Mouse (Mus musculus) 3T3-L1 (cell line): ENCODE data around the gene Ddx19a.
A peak's percentile ranks its signal among the peaks of the same experiment; 100 is the strongest.
"Not testable (repeated sequence)": the region's sequence is repeated elsewhere in the genome, so short reads cannot be mapped to it uniquely, and the experiment has no call there.

Experiments
- DNase-seq: peaks from one replicate; pipeline ENCODE4 v3.0.0-alpha.2; 2015; ENCODE audit warnings: low read depth, low spot score

Ddx19a gene

DNA sequence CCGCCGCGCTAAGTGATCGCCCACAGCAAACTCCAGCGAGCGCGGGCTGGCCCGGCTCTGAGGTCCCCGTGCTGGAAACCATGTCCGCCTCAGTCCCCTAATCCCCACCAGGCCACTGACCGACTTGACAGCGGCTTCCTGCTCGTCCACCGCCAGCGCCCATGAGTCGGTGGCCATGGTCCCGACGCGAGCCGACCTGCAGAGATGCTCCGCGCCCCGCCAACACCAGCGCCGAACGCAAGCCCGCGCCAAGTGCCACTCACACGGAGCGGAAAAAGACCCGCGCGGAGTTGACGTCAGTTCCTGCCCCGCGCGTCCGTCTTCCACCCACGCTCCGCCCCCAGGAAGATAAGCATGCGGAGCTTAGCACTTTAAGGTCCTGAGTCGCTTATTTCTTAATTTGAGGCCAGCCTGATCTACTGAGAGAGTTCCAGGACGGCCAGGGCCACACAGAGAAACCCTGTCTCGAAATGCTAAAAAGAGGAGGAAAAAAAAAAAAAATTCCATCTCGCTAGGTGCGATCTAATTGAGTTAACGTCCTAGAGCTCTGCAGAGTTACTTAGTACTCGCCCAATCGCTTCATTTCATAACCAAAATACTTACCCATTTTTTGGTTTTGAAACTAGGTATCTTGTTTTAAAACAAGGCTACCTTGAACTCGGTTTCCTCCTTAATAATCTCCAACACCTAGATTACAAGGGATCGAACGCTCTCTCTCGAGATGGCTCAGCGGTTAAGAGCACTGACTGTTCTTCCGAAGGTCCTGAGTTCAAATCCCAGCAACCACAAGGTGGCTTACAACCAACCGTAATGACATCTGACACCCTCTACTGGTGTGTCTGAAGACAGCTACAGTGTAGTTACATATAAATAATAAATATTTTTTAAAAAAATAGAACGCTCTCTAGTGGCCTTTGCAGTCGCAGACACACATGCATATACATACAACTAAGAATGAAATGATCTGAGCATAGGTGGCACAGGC is at the start of gene Ddx19a:
Gene Ddx19a (minus strand): TSS at position 254 of the 985 bp plus-strand sequence.
- peak; percentile 92 for DNase-seq

GRCm38 (mm10) chr8:111044003-111044734 is 46.6 kb upstream of the Ddx19a start:
- peak; percentile 50 for DNase-seq

DNA sequence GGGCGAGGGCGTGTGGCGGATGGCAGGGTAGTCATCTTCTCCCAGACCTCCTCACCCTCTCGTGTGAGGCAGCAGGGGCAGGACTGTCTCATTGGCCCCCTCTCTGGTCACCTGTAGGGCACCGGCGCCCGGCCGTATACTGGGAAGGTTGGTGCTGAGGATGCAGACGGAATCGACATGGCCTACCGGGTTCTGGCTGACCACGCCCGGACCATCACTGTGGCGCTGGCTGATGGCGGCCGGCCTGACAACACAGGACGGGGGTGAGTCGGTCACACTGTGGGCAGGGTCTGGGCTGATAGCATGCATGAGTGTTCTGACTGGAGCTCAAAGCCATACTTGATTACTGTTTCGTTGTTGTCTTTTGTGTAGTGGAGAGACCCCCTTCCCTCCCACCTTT is 44.9 kb upstream of the Ddx19a start:
- no peak for DNase-seq

DNA sequence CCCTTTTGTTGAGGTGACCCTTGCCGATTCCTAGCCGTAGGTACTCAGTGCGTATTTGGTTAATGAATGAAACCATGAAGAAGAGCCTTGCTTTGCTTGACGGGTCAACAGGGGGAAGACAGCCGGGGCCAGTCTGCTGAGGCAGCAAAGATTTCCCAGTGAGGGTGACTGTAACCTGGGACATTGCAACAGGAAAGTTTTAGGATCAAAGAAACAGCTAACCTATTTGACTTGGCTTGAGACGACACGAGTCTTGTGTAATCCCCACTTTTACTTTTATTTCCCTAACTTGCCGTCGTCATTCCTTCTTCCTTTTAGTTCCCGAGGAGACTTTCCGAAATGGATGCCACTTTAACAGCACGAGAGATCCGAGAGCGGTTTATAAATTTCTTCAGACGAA is 39.0 kb upstream of the Ddx19a start:
- DNase-seq, result no peak

- peak; percentile 59 for DNase-seq
Measured at GRCm38 (mm10) chr8:111034276-111034675, 36.7 kb upstream of the Ddx19a start.

GRCm38 (mm10) chr8:111033482-111034215 is 36.0 kb upstream of the Ddx19a start:
- DNase-seq, result peak; percentile 100

- no peak for DNase-seq
Measured at GRCm38 (mm10) chr8:111032916-111033315, 35.3 kb upstream of the Ddx19a start, which contains the start of gene Aars. Aars (plus strand) TSS chr8:111033144.

- DNase-seq, result no peak
Measured at GRCm38 (mm10) chr8:111031572-111031971, 34.0 kb upstream of the Ddx19a start, which contains the start of gene Ddx19b. Ddx19b (minus strand) TSS chr8:111031751.

DNA sequence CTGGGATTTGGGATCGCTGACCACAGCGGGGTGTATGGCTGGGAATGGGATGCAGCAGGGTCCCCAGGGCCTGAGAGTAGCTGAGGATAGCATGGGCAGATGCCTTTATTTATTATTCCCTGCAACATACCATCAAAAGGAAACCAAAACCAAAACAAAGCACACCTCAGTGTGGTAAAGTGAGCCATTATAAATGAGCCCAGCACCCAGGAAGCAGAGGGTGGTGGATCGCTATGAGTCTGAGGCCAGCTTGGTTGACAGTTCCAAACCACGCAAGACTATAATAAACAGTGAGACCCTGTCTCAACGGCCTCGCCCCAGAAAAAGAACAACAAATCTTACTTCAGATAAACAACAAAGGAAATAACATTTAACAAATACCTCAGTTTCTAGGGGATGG is 32.4 kb upstream of the Ddx19a start:
- no peak for DNase-seq

DNA sequence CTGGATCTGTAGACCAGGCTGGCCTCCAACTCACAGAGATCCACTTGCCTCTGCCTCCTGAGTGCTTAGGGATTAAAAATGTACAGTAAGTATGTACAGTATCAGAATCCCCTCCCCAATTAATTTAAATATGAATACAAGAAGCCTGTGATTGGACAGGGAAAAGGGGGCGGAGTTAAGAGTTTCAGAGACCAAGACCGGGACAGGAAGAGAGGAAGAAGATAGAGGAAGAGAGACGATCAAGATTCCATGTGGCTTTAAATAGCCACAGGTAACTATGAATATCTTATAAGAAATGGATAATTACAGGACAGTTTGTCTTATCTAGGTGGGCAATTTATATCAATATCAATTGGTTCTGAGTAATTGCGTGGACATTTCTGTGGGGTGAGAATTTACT is 32.0 kb upstream of the Ddx19a start:
- DNase-seq, result peak; percentile 70

DNA sequence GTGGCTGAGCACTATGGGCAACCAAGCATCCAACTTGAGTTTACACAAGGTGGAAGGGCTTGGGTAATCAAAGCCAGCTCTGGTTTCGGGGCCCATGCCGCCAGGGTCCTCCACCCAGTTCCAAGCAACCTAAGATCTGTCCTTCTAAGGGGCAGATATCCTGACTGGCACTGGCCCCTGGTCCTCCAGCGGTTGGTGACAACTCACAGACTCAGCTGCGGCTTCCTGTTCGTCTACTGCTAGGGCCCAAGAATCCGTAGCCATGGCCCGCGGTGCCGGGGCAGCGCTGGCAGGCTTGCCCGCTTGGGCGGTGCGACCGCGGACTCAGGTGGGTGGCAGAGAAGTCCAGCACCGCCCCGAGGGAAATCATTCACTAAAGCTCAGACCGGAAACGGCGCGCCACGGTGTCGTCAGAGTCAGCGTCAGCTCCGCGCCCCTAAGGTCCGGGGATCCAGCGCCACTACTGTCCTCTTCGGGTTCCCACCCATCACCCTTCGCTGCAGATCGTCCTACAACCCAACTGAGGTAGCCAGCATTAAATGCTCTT is 29.9 kb upstream of the Ddx19a start:
- peak; percentile 87 for DNase-seq

- not testable (repeated sequence) for DNase-seq
Measured at GRCm38 (mm10) chr8:111026609-111027008, 29.0 kb upstream of the Ddx19a start.

GRCm38 (mm10) chr8:111010230-111010991 is 12.8 kb upstream of the Ddx19a start:
- not testable (repeated sequence) for DNase-seq

GRCm38 (mm10) chr8:110996641-110997430 is 764 bp downstream of the Ddx19a start:
- peak; percentile 33 for DNase-seq

DNA sequence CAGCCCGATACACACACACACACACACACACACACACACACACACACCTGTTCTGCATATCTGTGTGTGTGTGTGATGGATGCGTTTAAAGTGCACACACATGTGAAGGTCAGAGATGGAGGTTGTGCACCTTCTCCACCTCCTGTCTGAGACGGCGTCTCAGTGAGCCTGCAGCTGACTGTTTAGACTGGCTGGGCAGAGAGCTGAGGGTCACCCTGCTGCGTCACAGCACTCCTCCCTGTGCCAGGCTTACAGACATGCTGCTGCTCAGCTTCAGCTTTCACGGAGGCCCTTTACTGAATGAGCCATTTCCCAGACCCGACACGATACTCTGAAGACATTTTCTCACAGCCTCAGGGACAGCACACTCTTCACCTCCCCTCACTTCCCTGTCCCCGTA is 7.6 kb downstream of the Ddx19a start:
- no peak for DNase-seq

GRCm38 (mm10) chr8:110987805-110988744 is 9.5 kb downstream of the Ddx19a start:
- DNase-seq, result no peak

DNA sequence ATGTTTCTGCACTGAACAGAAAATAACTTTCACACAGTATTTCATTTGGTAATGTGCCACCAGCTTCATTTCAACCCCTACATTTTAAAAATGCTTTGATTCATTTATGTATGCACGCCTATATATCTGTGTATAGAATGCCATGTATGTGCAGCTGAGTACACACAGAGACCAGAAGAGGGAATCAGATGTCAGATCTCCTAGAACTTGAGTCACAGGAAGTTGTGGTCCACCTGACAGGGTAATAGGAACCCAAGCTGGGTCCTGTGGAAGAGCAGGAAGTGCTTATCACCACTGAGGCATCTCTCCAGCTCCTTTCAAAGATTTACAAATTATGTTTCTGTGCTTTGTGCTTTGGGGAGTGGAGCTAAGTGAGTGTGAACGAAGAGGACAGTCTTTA is 16.3 kb downstream of the Ddx19a start:
- DNase-seq, result peak; percentile 52

- not testable (repeated sequence) for DNase-seq
Measured at GRCm38 (mm10) chr8:110977987-110978386, 19.6 kb downstream of the Ddx19a start.

GRCm38 (mm10) chr8:110976532-110976931 is 21.1 kb downstream of the Ddx19a start:
- not testable (repeated sequence) for DNase-seq
